Mouse (Mus musculus): ENCODE results near the gene Tmem190.

DNA sequence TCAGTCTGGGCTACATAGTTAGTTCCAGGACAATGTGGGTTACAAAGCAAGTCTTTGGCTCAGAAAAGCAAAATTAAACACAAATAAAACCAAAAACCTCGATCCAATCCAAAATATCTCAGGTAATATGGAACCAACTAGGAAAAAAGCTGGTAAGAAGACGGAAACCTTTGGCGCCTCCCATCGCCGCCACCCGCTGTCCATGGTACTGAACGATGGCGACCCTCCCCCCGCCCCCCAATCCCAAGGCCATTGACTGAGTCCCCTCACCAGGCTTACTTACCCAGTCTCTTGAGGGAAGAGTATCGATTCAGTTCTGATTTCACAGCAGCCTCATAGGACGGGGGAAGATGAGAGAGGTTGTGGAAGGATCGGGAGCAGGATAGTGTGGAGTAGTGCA lies 47.7 kb downstream of the Tmem190 start:
- TF ChIP-seq CTCF (IDR thresholded peaks at IDR 0.05; ENCODE audit: borderline replicate concordance, control insufficient read depth, extremely low read depth, insufficient read depth, low read length, poor library complexity) (no peak), POLR2A (IDR thresholded peaks at IDR 0.05; ENCODE audit: control insufficient read depth, extremely low read depth, insufficient read depth, low read length, poor library complexity) (no peak)
